Mouse (Mus musculus): ENCODE results near the gene Pidd1. TPM values are rescaled to one million over a fixed set of nuclear protein-coding genes. Genes with fewer than 3 reads are reported as not detected.

Pidd1 gene
- polyA plus RNA-seq, 1 experiment = 22.1 TPM

- H3K27me3 ChIP-seq (ENCODE audit: control insufficient read depth, insufficient read depth, low read length, poor library complexity, severe bottlenecking) = no peaks in the 10 kb centered on the region
- H3K4me3 ChIP-seq (ENCODE audit: low read depth, low read length) = peak overlapping the region; percentile 9
- H3K27ac ChIP-seq (ENCODE audit: insufficient read depth, low read length) = no peak overlapping the region
- no peaks in the 10 kb centered on the region for H3K36me3 ChIP-seq (ENCODE audit: control insufficient read depth, insufficient read depth, low read length, poor library complexity, severe bottlenecking)
- H3K4me1 ChIP-seq (ENCODE audit: control insufficient read depth, insufficient read depth, low read length) = no peaks in the 10 kb centered on the region
- no peaks in the 10 kb centered on the region for H3K9me3 ChIP-seq (replicated peaks; ENCODE audit: control insufficient read depth, insufficient read depth, low read length, poor library complexity, severe bottlenecking)
- H3K9ac ChIP-seq (ENCODE audit: low read depth, poor library complexity, severe bottlenecking) = no peak overlapping the region
- no peak for TF ChIP-seq EP300 (IDR thresholded peaks at IDR 0.05; ENCODE audit: insufficient read depth, low read depth, low read length)
- no peak for TF ChIP-seq CTCF (IDR thresholded peaks at IDR 0.05; ENCODE audit: low read depth, low read length)
- TF ChIP-seq POLR2A (IDR thresholded peaks at IDR 0.05; ENCODE audit: insufficient read depth, low read length) = no peak
These were observed 15.5 kb upstream of the Pidd1 start for GRCm38 (mm10) chr7:141459301-141459711.

GRCm38 (mm10) chr7:141458661-141459060 lies 14.8 kb upstream of the Pidd1 start:
- TF ChIP-seq POLR2A (IDR thresholded peaks at IDR 0.05; ENCODE audit: insufficient read depth, low read length) (no peak), EP300 (IDR thresholded peaks at IDR 0.05; ENCODE audit: insufficient read depth, low read depth, low read length) (no peak), CTCF (IDR thresholded peaks at IDR 0.05; ENCODE audit: low read depth, low read length) (no peak)
- H3K9me3 ChIP-seq (replicated peaks; ENCODE audit: control insufficient read depth, insufficient read depth, low read length, poor library complexity, severe bottlenecking) = no peaks in the 10 kb centered on the region
- no peaks in the 10 kb centered on the region for H3K27me3 ChIP-seq (ENCODE audit: control insufficient read depth, insufficient read depth, low read length, poor library complexity, severe bottlenecking)
- H3K4me3 ChIP-seq (ENCODE audit: low read depth, low read length) = no peak overlapping the region
- H3K4me1 ChIP-seq (ENCODE audit: control insufficient read depth, insufficient read depth, low read length) = no peaks in the 10 kb centered on the region
- H3K9ac ChIP-seq (ENCODE audit: low read depth, poor library complexity, severe bottlenecking) = no peak overlapping the region
- H3K27ac ChIP-seq (ENCODE audit: insufficient read depth, low read length) = no peak overlapping the region
- H3K36me3 ChIP-seq (ENCODE audit: control insufficient read depth, insufficient read depth, low read length, poor library complexity, severe bottlenecking) = no peaks in the 10 kb centered on the region

GRCm38 (mm10) chr7:141457986-141458660 lies 14.3 kb upstream of the Pidd1 start:
- no peaks in the 10 kb centered on the region for H3K36me3 ChIP-seq (ENCODE audit: control insufficient read depth, insufficient read depth, low read length, poor library complexity, severe bottlenecking)
- H3K27ac ChIP-seq (ENCODE audit: insufficient read depth, low read length) = no peak overlapping the region
- no peak overlapping the region for H3K4me3 ChIP-seq (ENCODE audit: low read depth, low read length)
- TF ChIP-seq POLR2A (IDR thresholded peaks at IDR 0.05; ENCODE audit: insufficient read depth, low read length) (no peak), CTCF (IDR thresholded peaks at IDR 0.05; ENCODE audit: low read depth, low read length) (peak; percentile 70)
- no peaks in the 10 kb centered on the region for H3K9me3 ChIP-seq (replicated peaks; ENCODE audit: control insufficient read depth, insufficient read depth, low read length, poor library complexity, severe bottlenecking)
- H3K27me3 ChIP-seq (ENCODE audit: control insufficient read depth, insufficient read depth, low read length, poor library complexity, severe bottlenecking) = no peaks in the 10 kb centered on the region
- H3K9ac ChIP-seq (ENCODE audit: low read depth, poor library complexity, severe bottlenecking) = no peak overlapping the region
- H3K4me1 ChIP-seq (ENCODE audit: control insufficient read depth, insufficient read depth, low read length) = no peaks in the 10 kb centered on the region

DNA sequence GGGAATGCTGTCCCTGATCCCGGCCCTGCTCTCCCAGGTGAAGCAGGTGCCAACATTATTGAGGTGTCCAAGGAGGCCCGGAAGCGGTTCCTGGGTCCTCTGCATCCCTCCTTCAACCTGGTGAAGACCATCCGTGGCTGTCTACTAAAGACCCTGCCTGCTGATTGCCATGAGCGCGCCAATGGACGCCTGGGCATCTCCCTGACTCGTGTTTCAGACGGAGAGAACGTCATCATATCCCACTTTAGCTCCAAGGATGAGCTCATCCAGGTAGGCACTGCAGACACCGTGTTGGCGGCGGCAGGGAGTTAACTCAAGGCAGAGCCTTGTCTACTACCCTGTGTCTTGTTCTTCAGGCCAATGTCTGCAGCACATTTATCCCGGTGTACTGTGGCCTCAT lies 13.4 kb upstream of the Pidd1 start:
- no peak overlapping the region for H3K4me3 ChIP-seq (ENCODE audit: low read depth, low read length)
- H3K4me1 ChIP-seq (ENCODE audit: control insufficient read depth, insufficient read depth, low read length) = no peaks in the 10 kb centered on the region
- no peak overlapping the region for H3K9ac ChIP-seq (ENCODE audit: low read depth, poor library complexity, severe bottlenecking)
- TF ChIP-seq CTCF (IDR thresholded peaks at IDR 0.05; ENCODE audit: low read depth, low read length) (no peak), EP300 (IDR thresholded peaks at IDR 0.05; ENCODE audit: insufficient read depth, low read depth, low read length) (no peak), POLR2A (IDR thresholded peaks at IDR 0.05; ENCODE audit: insufficient read depth, low read length) (no peak)
- H3K9me3 ChIP-seq (replicated peaks; ENCODE audit: control insufficient read depth, insufficient read depth, low read length, poor library complexity, severe bottlenecking) = no peaks in the 10 kb centered on the region
- H3K27ac ChIP-seq (ENCODE audit: insufficient read depth, low read length) = no peak overlapping the region
- H3K27me3 ChIP-seq (ENCODE audit: control insufficient read depth, insufficient read depth, low read length, poor library complexity, severe bottlenecking) = no peaks in the 10 kb centered on the region
- no peaks in the 10 kb centered on the region for H3K36me3 ChIP-seq (ENCODE audit: control insufficient read depth, insufficient read depth, low read length, poor library complexity, severe bottlenecking)

DNA sequence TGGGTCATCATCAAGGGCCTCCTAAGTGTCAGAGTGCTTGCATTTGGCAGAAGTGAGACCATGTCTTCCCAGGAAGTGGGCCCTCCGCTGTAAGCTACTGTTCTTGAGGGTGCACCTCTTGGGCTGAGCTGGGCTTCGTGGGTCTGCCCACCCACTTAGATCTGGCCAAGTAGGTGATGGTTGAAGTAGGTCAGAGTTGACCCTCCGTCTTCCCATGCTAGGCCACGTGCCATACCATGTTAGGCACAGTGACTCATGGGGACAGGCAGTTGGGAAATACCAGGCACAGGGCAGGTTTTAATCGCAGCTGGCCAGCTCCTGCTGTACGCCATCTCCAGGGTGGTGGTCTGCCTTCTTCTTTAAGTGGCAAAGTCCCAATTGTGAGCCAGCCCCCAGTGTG lies 12.9 kb upstream of the Pidd1 start:
- H3K4me1 ChIP-seq (ENCODE audit: control insufficient read depth, insufficient read depth, low read length) = no peaks in the 10 kb centered on the region
- H3K27ac ChIP-seq (ENCODE audit: insufficient read depth, low read length) = no peak overlapping the region
- TF ChIP-seq CTCF (IDR thresholded peaks at IDR 0.05; ENCODE audit: low read depth, low read length) = no peak
- no peak for TF ChIP-seq POLR2A (IDR thresholded peaks at IDR 0.05; ENCODE audit: insufficient read depth, low read length)
- TF ChIP-seq EP300 (IDR thresholded peaks at IDR 0.05; ENCODE audit: insufficient read depth, low read depth, low read length) = no peak
- no peak overlapping the region for H3K4me3 ChIP-seq (ENCODE audit: low read depth, low read length)
- peaks cover 3% of the 10 kb centered on the region; the same call in 1 of the 2 replicates for H3K36me3 ChIP-seq (ENCODE audit: control insufficient read depth, insufficient read depth, low read length, poor library complexity, severe bottlenecking)
- no peaks in the 10 kb centered on the region for H3K27me3 ChIP-seq (ENCODE audit: control insufficient read depth, insufficient read depth, low read length, poor library complexity, severe bottlenecking)
- no peak overlapping the region for H3K9ac ChIP-seq (ENCODE audit: low read depth, poor library complexity, severe bottlenecking)
- no peaks in the 10 kb centered on the region for H3K9me3 ChIP-seq (replicated peaks; ENCODE audit: control insufficient read depth, insufficient read depth, low read length, poor library complexity, severe bottlenecking)

GRCm38 (mm10) chr7:141455610-141456314 lies 11.9 kb upstream of the Pidd1 start:
- Histone ChIP-seq H3K9ac (ENCODE audit: low read depth, poor library complexity, severe bottlenecking) (peak overlapping the region; percentile 59), H3K27ac (ENCODE audit: insufficient read depth, low read length) (no peak overlapping the region), H3K4me1 (ENCODE audit: control insufficient read depth, insufficient read depth, low read length) (no peaks in the 10 kb centered on the region), H3K36me3 (ENCODE audit: control insufficient read depth, insufficient read depth, low read length, poor library complexity, severe bottlenecking) (peaks cover 13% of the 10 kb centered on the region), H3K27me3 (ENCODE audit: control insufficient read depth, insufficient read depth, low read length, poor library complexity, severe bottlenecking) (no peaks in the 10 kb centered on the region), H3K4me3 (ENCODE audit: low read depth, low read length) (peak overlapping the region; percentile 88), H3K9me3 (replicated peaks; ENCODE audit: control insufficient read depth, insufficient read depth, low read length, poor library complexity, severe bottlenecking) (no peaks in the 10 kb centered on the region)
- no peak for TF ChIP-seq CTCF (IDR thresholded peaks at IDR 0.05; ENCODE audit: low read depth, low read length)
- TF ChIP-seq EP300 (IDR thresholded peaks at IDR 0.05; ENCODE audit: insufficient read depth, low read depth, low read length) = no peak
- TF ChIP-seq POLR2A (IDR thresholded peaks at IDR 0.05; ENCODE audit: insufficient read depth, low read length) = no peak
